Mouse (Mus musculus): ENCODE results near the gene Dpf2.
A peak's percentile ranks its signal among the peaks of the same experiment; 100 is the strongest.

Gene Dpf2

GRCm38 (mm10) chr19:5913007-5913719 lies at the start of gene Dpf2:
TSS of gene Dpf2 (minus strand) at chr19:5913010.
- DNase-seq: no peak

- DNase-seq: no peak
Observed at GRCm38 (mm10) chr19:5957371-5957770, 44.6 kb upstream of the Dpf2 start.

- peak; percentile 30 to 75 for DNase-seq
Observed at GRCm38 (mm10) chr19:5956685-5957084, 43.9 kb upstream of the Dpf2 start.

DNA sequence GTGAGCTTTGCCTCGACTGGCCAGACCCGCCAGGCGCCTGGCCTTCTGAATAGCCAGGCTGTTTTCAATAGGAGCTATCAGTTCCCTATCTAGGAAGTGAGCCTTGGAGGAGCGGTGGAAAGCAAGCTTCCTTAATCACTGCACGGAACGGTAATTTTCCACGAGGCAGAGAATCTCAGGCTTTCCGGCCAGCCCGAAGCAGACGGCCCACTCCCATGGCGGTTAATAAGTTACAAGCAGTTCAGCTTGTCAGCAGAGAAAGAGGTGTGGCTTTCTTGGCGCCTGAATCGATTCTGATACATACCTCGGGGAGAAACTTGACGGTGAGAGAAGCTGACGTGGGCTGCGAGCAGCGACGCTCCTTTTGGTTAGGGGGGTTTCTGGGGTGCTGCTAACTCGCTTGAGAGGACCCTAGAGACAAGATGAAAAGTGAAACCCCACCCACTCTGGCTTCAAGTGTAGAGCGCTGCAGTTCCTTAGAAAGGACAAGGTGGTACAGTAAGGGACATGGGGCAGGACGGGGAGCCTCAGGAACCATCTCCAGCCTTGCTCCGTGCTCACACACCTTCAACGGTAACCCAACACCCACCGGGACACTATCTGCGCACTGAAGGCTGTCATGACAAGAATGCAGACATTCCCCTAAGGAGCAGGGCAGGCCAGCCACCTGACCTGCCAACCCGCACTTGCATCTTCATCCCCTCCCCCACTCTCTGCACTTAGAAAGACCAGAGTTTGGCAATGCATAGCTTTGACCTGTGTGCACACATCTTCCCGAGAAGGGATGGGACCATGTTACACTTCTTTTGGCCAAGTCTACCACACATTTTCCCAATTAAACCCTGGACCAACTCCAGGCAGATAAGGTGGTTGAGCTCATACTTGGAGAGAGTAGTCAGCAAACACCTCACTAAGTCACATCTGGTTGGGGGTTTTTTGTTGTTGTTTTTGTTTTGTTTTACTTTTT lies 43.2 kb upstream of the Dpf2 start:
- DNase-seq: no peak

DNA sequence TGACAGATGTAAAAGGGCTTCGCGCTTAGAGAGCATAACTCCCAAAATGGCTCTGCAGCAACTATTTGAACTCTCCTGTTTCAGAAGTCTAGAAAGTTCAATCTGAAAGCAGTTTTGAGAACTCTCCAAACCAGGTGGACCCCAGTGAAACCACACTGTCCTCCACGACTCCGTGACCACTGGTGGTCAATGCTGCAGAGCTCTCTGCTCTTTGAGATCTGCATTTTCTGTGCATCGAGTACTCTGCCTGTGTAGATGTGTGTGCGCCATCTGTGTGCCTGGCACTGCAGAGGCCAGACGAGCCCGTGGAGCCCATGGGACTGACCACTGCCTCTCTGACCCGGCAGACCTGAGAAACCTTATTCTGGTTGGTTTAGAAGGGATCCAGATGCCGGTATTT lies 42.1 kb upstream of the Dpf2 start:
- no peak for DNase-seq

DNA sequence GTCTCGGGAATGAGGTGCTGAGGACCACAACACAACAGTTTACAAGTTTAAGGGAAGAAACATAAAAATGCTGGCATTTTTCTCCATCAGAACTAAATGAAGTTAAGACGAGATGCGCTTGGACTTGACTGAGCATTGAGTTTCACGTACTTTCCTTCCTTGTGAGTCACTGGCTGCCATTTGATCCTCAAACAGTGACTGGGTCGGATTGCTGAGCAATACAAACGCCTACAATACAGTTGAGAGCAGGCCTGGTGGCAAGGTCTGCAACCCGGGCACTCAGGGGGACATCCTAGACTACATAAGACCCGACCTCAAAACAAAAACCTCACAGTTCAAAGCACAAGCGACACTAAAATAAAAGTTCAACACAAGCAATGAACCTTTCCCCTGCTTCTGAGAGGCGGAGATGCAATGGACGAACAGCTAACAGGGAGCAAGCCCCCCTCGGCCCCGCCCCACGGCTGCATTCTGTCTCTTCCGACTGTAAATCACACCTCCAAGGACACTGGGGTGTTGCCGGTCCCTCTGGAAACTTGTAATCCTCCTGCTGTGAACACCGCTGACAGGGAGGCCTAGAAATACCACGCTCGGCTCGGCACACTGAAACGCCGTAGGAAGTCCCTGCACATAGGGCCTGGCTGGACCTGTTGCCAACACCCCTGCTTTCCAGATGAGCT lies 41.4 kb upstream of the Dpf2 start:
- DNase-seq: no peak

DNA sequence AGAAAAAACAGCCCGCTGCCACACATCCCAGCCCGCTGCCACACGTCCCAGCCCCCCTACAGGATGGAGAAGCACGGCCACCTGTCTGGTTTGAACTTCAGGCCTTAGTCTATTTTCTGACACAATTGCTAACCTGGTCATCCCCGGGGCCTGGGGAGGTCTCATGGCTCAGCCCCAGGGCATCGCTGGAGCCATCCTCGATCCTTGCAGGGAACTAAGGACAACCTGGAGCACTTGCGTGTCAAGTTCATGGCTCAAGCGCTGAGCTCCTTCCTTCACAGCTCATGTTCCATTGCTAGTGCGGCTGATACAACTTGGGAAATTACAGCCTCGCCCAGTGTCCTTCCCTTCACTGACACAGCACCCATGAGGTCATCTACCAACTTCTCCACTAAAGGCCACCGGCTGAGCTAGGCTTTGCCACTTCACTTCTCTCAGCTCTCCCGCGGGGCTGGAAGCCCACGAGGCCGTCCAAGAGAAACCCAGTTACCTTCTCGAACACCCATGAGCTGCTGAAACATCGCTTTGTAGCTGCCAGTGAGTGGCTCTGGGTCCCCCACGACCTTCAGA lies 40.5 kb upstream of the Dpf2 start:
- DNase-seq: no peak

- no peak for DNase-seq
Observed at GRCm38 (mm10) chr19:5952071-5952691, 39.4 kb upstream of the Dpf2 start.

DNA sequence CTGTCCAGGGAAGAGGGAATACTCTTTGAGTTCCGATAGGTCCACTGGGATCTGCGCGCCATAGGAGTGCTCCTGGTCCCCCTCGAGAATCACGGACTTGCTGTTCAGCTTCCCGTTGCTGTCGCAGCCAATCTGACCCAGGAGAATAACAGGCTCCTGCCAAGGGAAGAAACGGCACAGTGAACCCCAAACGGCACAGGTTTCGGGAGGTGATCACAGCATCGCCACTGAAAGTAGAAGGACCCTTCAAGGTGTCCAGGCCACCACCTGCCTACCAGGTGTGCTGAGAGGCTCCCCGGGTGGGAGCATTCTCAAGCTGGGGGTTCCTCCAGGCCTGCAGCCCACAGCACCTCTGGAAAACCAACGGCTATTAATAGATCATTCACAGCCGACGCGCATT lies 38.8 kb upstream of the Dpf2 start:
- no peak for DNase-seq

GRCm38 (mm10) chr19:5950218-5950617 lies 37.4 kb upstream of the Dpf2 start:
- DNase-seq: no peak

- DNase-seq: no peak
Observed at GRCm38 (mm10) chr19:5945891-5946290, 33.1 kb upstream of the Dpf2 start.

DNA sequence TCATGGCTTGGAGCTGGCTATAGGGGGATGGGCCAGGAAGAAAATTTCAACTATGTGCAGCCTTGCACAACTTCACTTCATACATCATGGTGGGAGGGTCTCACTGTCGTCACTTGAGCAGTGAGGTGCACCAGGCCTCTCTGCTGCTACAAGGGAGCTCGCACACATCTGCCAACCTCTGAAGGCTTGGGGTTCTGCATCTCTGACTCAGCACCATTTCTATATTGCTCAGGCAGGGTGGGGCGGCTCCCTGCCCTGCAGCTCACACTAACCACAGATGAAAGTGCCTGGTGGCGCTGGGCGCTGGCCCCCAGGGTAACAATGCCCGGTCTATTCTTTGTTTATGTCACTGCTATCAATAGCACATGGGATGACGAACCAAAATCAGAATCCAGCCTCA lies 32.2 kb upstream of the Dpf2 start:
- DNase-seq: no peak

- DNase-seq: no peak
Observed at GRCm38 (mm10) chr19:5944145-5944544, 31.3 kb upstream of the Dpf2 start.

- no peak for DNase-seq
Observed at GRCm38 (mm10) chr19:5943404-5943803, 30.6 kb upstream of the Dpf2 start.

GRCm38 (mm10) chr19:5942581-5942980 lies 29.8 kb upstream of the Dpf2 start:
- no peak for DNase-seq

DNA sequence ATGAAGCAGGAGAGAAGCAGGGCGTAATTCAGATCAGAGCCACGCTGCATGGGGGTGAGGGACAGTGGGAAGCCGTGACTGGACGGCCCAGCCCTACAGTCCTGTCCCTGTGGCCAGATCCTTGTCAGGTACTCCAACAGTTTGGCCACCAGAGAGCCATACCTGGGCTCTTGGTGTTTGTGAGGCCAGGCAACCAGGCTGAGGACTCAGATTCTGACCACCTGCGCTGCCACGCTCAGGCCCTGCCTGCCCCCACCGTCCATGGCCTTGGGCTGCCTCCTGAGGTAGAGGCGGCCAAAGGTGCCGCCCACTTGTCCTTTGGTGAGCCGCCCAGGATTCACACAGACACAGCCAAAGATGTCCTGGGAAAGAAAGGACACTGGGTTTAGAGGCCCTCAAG lies 27.8 kb upstream of the Dpf2 start:
- DNase-seq: no peak

GRCm38 (mm10) chr19:5940173-5940572 lies 27.4 kb upstream of the Dpf2 start:
- DNase-seq: no peak

DNA sequence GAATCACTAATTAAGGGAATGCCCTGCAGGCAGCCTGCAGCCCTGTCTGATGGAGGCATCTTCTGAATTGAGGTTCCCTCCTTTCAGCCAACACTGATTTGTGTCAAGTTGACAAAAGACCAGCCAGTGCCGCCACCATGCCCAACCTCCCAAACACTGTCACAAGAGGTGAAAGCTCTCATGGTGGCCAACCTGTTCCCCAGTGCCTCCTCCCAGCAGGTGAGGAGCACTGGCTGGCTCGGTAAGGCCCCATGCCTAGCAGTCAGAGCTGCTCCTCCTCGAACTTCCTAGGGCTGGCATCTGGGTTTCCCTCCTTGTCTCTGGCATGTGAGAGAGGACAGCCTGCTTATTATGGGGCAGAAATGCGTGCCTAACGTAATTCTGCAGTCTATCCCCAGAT lies 26.9 kb upstream of the Dpf2 start:
- no peak for DNase-seq

- no peak for DNase-seq
Observed at GRCm38 (mm10) chr19:5938516-5938915, 25.7 kb upstream of the Dpf2 start.

- DNase-seq: no peak
Observed at GRCm38 (mm10) chr19:5937836-5938406, 25.1 kb upstream of the Dpf2 start.

DNA sequence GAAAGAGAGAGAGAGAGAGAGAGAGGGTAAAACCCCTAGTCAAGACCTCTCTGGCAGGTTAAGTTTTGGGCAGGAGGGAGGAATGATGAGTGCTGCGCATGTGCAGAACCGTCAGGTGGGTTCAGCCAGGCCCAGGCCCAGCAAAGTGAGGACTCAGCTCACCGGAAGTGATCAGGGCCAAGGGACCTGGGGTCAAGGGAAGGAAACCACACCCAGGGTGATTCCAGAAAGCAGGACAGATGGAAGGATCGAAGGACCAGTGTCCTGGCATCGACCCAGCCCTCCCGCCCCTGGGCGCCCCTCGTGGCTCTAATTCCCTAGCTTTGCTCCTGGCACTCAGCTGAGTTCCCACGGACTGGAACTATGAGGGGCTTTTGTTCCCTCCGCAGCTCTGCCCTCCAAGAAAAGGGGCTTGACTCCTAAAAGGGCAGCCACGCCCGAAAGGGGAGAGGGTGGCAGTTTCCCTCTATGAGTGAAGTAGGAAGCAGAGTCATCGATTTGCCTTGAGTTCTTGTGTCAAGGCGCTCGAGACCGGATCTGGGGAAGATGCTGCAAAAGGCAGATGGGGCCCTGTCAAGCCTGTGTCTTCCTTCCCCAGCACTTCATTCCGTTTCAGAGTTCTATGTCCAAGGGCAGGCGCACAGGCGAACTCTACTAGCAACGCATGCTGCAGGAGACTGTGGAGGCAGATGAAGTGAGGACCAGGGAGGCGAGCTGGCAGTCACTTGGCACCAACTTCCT lies 24.5 kb upstream of the Dpf2 start:
- DNase-seq: no peak

- no peak for DNase-seq
Observed at GRCm38 (mm10) chr19:5935691-5936090, 22.9 kb upstream of the Dpf2 start.

Data from spleen, adult 18-20 months (tissue).